Mouse (Mus musculus) liver, adult 2 months (tissue): ENCODE data around the gene Plekhb2.

Experiments used
- CTCF ChIP-seq: fragments of 200-500 bp; IDR thresholded peaks from 2 replicates; pipeline ENCODE4 v1.5.1; 2011; ENCODE audit warnings: low read depth, low read length, control low read depth
- POLR2A ChIP-seq: fragments of 200-500 bp; IDR thresholded peaks from 2 replicates; pipeline ENCODE4 v1.6.1; 2011; ENCODE audit warnings: low read length, control low read depth; ENCODE audit not compliant: insufficient read depth; ENCODE audit errors: extremely low read depth

- TF ChIP-seq CTCF: no peak
- no peak for TF ChIP-seq POLR2A
These were observed 28.4 kb upstream of the Plekhb2 start for GRCm38 (mm10) chr1:34821411-34821810.
